Mouse (Mus musculus) ES-Bruce4 (cell line): Measurements from ENCODE around the gene Wsb1. TPM values are rescaled to one million over a fixed set of nuclear protein-coding genes. Genes with fewer than 3 reads are reported as not detected.

ENCODE experiments used
- H3K27ac ChIP-seq: 2 replicates; pipeline ENCODE4 v1.5.1; 2012; ENCODE audit warnings: low read length, inconsistent platforms; ENCODE audit not compliant: insufficient read depth
- H3K27me3 ChIP-seq: 2 replicates; pipeline ENCODE4 v1.6.1; 2012; ENCODE audit warnings: mild to moderate bottlenecking, low read length, inconsistent platforms; ENCODE audit not compliant: control insufficient read depth, poor library complexity, insufficient read depth, severe bottlenecking
- H3K36me3 ChIP-seq: 2 replicates; pipeline ENCODE4 v1.6.1; 2012; ENCODE audit warnings: inconsistent platforms, mild to moderate bottlenecking, low read length, moderate library complexity; ENCODE audit not compliant: control insufficient read depth, poor library complexity, insufficient read depth, severe bottlenecking
- H3K4me1 ChIP-seq: one replicate; pipeline ENCODE4 v1.8.1; 2011; ENCODE audit warnings: low read length; ENCODE audit not compliant: control insufficient read depth, insufficient read depth
- H3K4me3 ChIP-seq: 2 replicates; pipeline ENCODE4 v1.5.1; 2011; ENCODE audit warnings: low read depth, mild to moderate bottlenecking, low read length
- H3K9ac ChIP-seq: 2 replicates; pipeline ENCODE4 v1.6.1; 2012; ENCODE audit warnings: low read depth, mild to moderate bottlenecking, inconsistent platforms; ENCODE audit not compliant: poor library complexity, severe bottlenecking
- H3K9me3 ChIP-seq: replicated peaks from 2 replicates; pipeline ENCODE4 v1.6.1; 2012; ENCODE audit warnings: mild to moderate bottlenecking, low read length, inconsistent platforms; ENCODE audit not compliant: control insufficient read depth, poor library complexity, insufficient read depth, severe bottlenecking
- CTCF ChIP-seq: IDR thresholded peaks from one replicate; pipeline ENCODE4 v1.8.1; 2011; ENCODE audit warnings: low read depth, low read length
- EP300 ChIP-seq: IDR thresholded peaks from 2 replicates; pipeline ENCODE4 v1.6.1; 2011; ENCODE audit warnings: low read depth, low read length; ENCODE audit not compliant: insufficient read depth
- POLR2A ChIP-seq: IDR thresholded peaks from one replicate; pipeline ENCODE4 v1.8.1; 2011; ENCODE audit warnings: low read length; ENCODE audit not compliant: insufficient read depth
- polyA plus RNA-seq: library from polyadenylated mRNA; stranded (reverse); fragments of >200 nt; gene quantifications from 2 replicates; pipeline ENCODE4 v1.2.4, GENCODE M21; 2011; ENCODE audit warnings: low read depth; ENCODE audit not compliant: missing spikeins, insufficient read depth, insufficient read length

The Wsb1 gene
- polyA plus RNA-seq, 1 experiment: 195 TPM

DNA sequence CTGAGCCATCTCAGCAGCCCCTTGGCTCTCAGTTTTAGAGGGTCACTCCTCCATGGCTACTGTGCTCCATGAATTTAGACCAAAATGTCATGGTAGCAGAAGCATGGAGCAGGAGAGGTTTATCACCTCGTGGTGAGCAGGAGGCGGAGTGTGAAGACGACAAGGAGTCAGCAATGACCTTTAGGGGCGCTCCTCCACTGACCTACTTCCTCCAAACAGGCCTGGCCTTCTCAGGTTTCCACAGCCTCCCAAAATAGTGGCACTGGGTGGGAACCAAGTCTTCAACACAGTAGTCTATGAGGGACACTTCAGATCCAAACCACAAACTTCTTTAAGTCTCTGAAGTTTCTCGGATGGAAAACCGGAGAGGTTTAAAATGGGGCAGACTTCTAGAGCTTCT is 4.3 kb upstream of the Wsb1 start:
- Histone ChIP-seq H3K27me3 (no peaks in the 10 kb centered on the region), H3K4me1 (no peaks in the 10 kb centered on the region), H3K27ac (no peak overlapping the region), H3K4me3 (no peak overlapping the region), H3K36me3 (no peaks in the 10 kb centered on the region), H3K9ac (no peak overlapping the region), H3K9me3 (no peaks in the 10 kb centered on the region)
- no peak for TF ChIP-seq EP300
- TF ChIP-seq CTCF: no peak
- no peak for TF ChIP-seq POLR2A

DNA sequence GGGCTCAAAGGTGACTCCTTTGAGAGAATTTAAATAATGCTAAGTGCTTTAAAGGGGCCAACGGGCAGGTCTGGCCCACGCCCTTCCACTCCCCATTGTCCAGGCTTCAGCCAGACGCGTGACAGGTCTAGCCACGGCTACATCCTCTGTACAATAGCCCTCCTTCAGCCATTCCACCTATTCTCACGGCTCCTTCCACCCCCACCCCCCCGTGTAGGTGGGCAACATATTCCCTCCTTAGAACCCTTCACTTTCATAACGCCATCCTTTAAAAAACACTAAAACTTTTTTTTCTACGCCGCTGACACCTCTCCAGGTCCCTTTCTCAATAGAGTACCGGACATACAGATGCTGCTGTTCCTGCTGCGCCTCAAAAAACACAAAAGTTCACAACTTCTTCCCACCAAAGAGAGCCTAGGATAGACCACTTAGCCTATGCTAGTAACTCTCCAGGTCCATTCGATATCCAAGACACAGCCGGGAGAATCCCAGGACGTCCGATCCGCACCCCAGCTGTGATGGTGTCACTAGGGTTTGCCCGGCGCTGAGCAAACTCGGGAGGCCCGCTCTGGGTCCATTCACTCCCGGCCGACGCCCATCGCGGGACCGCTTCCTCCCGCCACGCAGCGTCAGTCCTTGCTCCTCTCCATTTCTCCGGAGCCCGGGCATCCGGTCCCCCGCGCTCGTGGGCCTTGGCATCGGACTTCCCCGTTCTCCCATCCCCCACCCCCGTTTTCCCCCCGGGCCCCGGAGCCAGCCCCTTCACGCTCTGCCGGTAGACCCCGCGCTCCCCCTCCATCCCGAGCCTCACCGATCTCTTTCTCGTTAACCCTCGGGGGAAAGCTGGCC is 705 bp downstream of the Wsb1 start:
- no peaks in the 10 kb centered on the region for H3K27me3 ChIP-seq
- peak overlapping the region; percentile 94 for H3K9ac ChIP-seq
- H3K9me3 ChIP-seq: no peaks in the 10 kb centered on the region

DNA sequence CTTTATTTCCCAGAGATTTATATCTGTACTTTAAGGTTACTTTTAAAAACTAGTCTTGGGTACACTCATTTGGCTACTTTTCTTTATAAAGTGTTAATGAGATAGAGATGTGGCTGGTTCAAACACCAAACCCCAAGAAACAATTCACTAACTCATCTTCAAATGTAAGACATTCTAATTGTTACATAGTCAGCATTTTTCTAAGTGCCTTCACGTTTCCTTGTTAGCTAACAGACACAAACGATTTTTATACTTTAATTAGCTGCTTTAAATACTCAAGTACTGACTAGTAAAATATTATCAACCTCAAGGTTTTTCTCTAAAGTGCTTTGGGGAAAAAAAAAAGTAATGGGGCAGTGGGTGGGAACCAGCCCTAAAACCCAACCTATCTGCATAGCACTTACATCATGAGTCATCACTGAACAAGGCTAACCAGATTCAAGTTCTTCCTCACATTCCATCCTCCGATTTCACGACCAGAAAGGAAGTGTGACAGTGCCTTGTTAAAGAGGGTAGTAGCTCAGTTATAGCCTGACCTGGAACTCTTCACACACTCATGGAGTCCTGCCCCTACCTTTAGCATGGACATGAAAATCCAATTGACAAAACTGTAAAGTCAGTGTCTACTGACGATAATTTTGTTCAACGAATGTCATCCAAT is 1.5 kb downstream of the Wsb1 start:
- Histone ChIP-seq H3K27ac (peak overlapping the region; percentile 64; the same call in 1 of the 2 replicates), H3K4me1 (peaks cover 1% of the 10 kb centered on the region), H3K36me3 (peaks cover 36% of the 10 kb centered on the region), H3K4me3 (peak overlapping the region; percentile 92), H3K9ac (peak overlapping the region; percentile 94; the same call in 1 of the 2 replicates), H3K9me3 (no peaks in the 10 kb centered on the region), H3K27me3 (no peaks in the 10 kb centered on the region)
- TF ChIP-seq EP300: no peak
- no peak for TF ChIP-seq POLR2A

More for the DNA sequence above, 705 bp downstream of the Wsb1 start:
- Histone ChIP-seq H3K36me3 (peaks cover 30% of the 10 kb centered on the region), H3K27ac (peak overlapping the region; percentile 23; the same call in 1 of the 2 replicates), H3K4me1 (peaks cover 1% of the 10 kb centered on the region), H3K4me3 (peak overlapping the region; percentile 92)
- TF ChIP-seq EP300 (peak; percentile 74; the same call in 1 of the 2 replicates), CTCF (no peak), POLR2A (no peak)

DNA sequence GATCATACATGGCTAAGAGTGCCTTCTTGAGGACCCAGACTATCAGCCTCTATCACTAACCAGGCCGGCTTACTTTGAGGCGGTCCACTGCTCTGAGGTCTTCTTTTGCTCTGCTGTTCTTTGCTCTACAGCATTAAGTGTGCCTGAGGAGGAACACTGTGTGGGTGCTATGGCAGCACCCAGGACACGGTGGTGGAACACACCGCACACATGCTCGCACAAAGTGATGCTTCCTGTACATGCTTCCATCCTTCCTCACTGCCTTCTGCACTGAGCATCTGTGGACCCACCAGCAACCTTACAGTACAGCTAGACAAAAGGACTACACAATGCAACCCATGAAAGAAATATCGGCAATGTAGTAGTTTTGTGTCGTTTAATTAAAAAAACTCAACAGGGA is 15.4 kb downstream of the Wsb1 start:
- Histone ChIP-seq H3K9ac (no peak overlapping the region), H3K27me3 (no peaks in the 10 kb centered on the region), H3K36me3 (peaks cover 56% of the 10 kb centered on the region), H3K4me3 (no peak overlapping the region), H3K9me3 (peaks cover 25% of the 10 kb centered on the region), H3K27ac (no peak overlapping the region), H3K4me1 (no peaks in the 10 kb centered on the region)
- TF ChIP-seq CTCF (no peak), EP300 (no peak), POLR2A (no peak)

DNA sequence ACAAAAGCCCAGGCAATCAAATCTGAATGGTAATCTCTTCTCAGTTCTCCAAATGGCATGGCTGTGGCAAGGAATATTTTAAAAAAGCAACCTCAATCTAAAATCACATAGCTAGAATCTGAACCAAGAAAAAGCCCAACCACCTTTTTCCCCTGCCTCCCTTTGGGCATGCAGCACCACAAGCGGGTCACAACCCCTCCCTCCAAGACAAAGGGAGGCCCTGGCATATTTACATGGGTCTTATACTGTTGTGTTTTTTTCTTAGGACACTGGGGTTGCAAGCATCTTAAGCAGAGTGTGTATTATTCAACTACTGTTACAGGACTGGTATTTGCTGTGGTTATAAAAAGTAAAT is 16.1 kb downstream of the Wsb1 start:
- peaks cover 53% of the 10 kb centered on the region for H3K36me3 ChIP-seq
- H3K4me1 ChIP-seq: no peaks in the 10 kb centered on the region
- no peak overlapping the region for H3K27ac ChIP-seq
- no peak overlapping the region for H3K4me3 ChIP-seq
- no peak overlapping the region for H3K9ac ChIP-seq
- no peak for TF ChIP-seq EP300
- no peaks in the 10 kb centered on the region for H3K27me3 ChIP-seq
- H3K9me3 ChIP-seq: peaks cover 25% of the 10 kb centered on the region
